Mouse (Mus musculus) kidney, adult 2 months (tissue): ENCODE data around the gene Phkb. TPM values are rescaled to one million over a fixed set of nuclear protein-coding genes. Genes with fewer than 3 reads are reported as not detected.
A peak's percentile ranks its signal among the peaks of the same experiment; 100 is the strongest.
"Not testable (repeated sequence)": the region's sequence is repeated elsewhere in the genome, so short reads cannot be mapped to it uniquely, and the experiment has no call there.

Source experiments
- DNase-seq: peaks from one replicate; pipeline ENCODE4 v3.0.0; 2021
- H3K27ac ChIP-seq: fragments of 200-500 bp; 2 replicates; pipeline ENCODE4 v1.5.1; 2012; ENCODE audit warnings: low read depth, low read length, control low read depth, inconsistent platforms; ENCODE audit not compliant: insufficient read depth
- H3K27me3 ChIP-seq: fragments of 200-500 bp; replicated peaks from 2 replicates; pipeline ENCODE4 v1.6.1; 2012; ENCODE audit warnings: mild to moderate bottlenecking, moderate library complexity, low read length, inconsistent platforms; ENCODE audit not compliant: control insufficient read depth, insufficient read depth
- H3K36me3 ChIP-seq: fragments of 200-500 bp; 2 replicates; pipeline ENCODE4 v1.6.1; 2012; ENCODE audit warnings: mild to moderate bottlenecking, moderate library complexity, low read length, inconsistent platforms; ENCODE audit not compliant: control insufficient read depth, insufficient read depth
- H3K4me1 ChIP-seq: fragments of 200-500 bp; 2 replicates; pipeline ENCODE4 v1.6.1; 2011; ENCODE audit warnings: low read length; ENCODE audit not compliant: control insufficient read depth, insufficient read depth
- H3K4me3 ChIP-seq: fragments of 200-500 bp; 2 replicates; pipeline ENCODE4 v1.5.1; 2011; ENCODE audit warnings: mild to moderate bottlenecking, low read depth, low read length, control low read depth; ENCODE audit not compliant: insufficient read depth
- CTCF ChIP-seq: fragments of 200-500 bp; conservative IDR thresholded peaks from 2 replicates; pipeline ENCODE4 v1.5.1; 2011; ENCODE audit warnings: low read depth, mild to moderate bottlenecking, control low read depth, low read length, moderate library complexity, mixed read lengths; ENCODE audit not compliant: insufficient read depth, insufficient read length
- POLR2A ChIP-seq: fragments of 200-500 bp; IDR thresholded peaks from one replicate; pipeline ENCODE4 v1.6.1; 2011; ENCODE audit warnings: low read depth, low read length, control low read depth
- WGBS: fragments of 180-500 bp; shearing (Covaris S2); methylation state at CpG from one replicate; pipeline ENCODE4 v1.1.7; 2018; 5-methylcytosine and 5-hydroxymethylcytosine counted together
- polyA plus RNA-seq: library from polyadenylated mRNA; depleted of rRNA; stranded (reverse); fragments of >200 nt; gene quantifications from 2 replicates; pipeline ENCODE4 v1.2.3, GENCODE M21; 2012; rRNA removed

Gene Phkb
- polyA plus RNA-seq = 10.6 and 14.8 TPM in 2 replicates

GRCm38 (mm10) chr8:85840657-85841488 is at the start of gene Phkb, which contains the start of gene Itfg1:
Gene Phkb (plus strand): TSS chr8:85840959.
Gene Itfg1 (minus strand): TSS chr8:85840921.
- peak within 1 kb of the TSS; percentile 67 for H3K4me3 ChIP-seq
- DNase-seq = peak; percentile 93
- H3K36me3 ChIP-seq = no peaks in the 10 kb centered on the region
- no peak for TF ChIP-seq CTCF
- TF ChIP-seq POLR2A = no peak
- peaks cover 5% of the 10 kb centered on the region; the same call in 1 of the 2 replicates for H3K4me1 ChIP-seq
- H3K27me3 ChIP-seq = no peaks in the 10 kb centered on the region
- H3K27ac ChIP-seq = peak within 1 kb of the TSS; percentile 99
- WGBS = under 1% methylated on average over 54 of the region's 54 CpGs

GRCm38 (mm10) chr8:85796392-85796791 is 44.4 kb upstream of the Phkb start:
- WGBS = 85% methylated on average over 1 of the region's 1 CpGs
- H3K27me3 ChIP-seq, H3K27ac ChIP-seq, H3K36me3 ChIP-seq, DNase-seq, H3K4me1 ChIP-seq, H3K4me3 ChIP-seq: not testable (repeated sequence)

- no peak overlapping the region for H3K27ac ChIP-seq
- no peak overlapping the region for H3K4me3 ChIP-seq
- no peaks in the 10 kb centered on the region for H3K4me1 ChIP-seq
- H3K27me3 ChIP-seq = no peaks in the 10 kb centered on the region
- whole genome bisulfite sequencing = 54% methylated on average over 1 of the region's 1 CpGs
- DNase-seq = no peak
- TF ChIP-seq CTCF = no peak
- TF ChIP-seq POLR2A = no peak
- H3K36me3 ChIP-seq = no peaks in the 10 kb centered on the region
These were observed 40.6 kb upstream of the Phkb start for GRCm38 (mm10) chr8:85800164-85800563.

- 98% methylated on average over 1 of the region's 1 CpGs for WGBS
- H3K4me1 ChIP-seq = no peaks in the 10 kb centered on the region
- no peak for TF ChIP-seq POLR2A
- TF ChIP-seq CTCF = no peak
- no peak overlapping the region for H3K27ac ChIP-seq
- H3K27me3 ChIP-seq = no peaks in the 10 kb centered on the region
- H3K36me3 ChIP-seq = no peaks in the 10 kb centered on the region; the same call in 1 of the 2 replicates
- DNase-seq = no peak
- H3K4me3 ChIP-seq = no peak overlapping the region
These were observed 39.4 kb upstream of the Phkb start for GRCm38 (mm10) chr8:85801408-85801807.

- no peak overlapping the region for H3K27ac ChIP-seq
- TF ChIP-seq CTCF (no peak), POLR2A (no peak)
- no peak for DNase-seq
- H3K4me1 ChIP-seq = no peaks in the 10 kb centered on the region
- H3K36me3 ChIP-seq = no peaks in the 10 kb centered on the region; the same call in 1 of the 2 replicates
- H3K27me3 ChIP-seq = no peaks in the 10 kb centered on the region
- no peak overlapping the region for H3K4me3 ChIP-seq
These were observed 27.1 kb upstream of the Phkb start for GRCm38 (mm10) chr8:85813621-85814020.

- peak overlapping the region; percentile 99 for H3K27ac ChIP-seq
- H3K27me3 ChIP-seq = no peaks in the 10 kb centered on the region
- DNase-seq = peak; percentile 2
- peak overlapping the region; percentile 67 for H3K4me3 ChIP-seq
- TF ChIP-seq CTCF = no peak
- no peak for TF ChIP-seq POLR2A
- WGBS = under 1% methylated on average over 21 of the region's 21 CpGs
- H3K36me3 ChIP-seq = no peaks in the 10 kb centered on the region; the same call in 1 of the 2 replicates
- H3K4me1 ChIP-seq = peaks cover 5% of the 10 kb centered on the region; the same call in 1 of the 2 replicates
These were observed 673 bp upstream of the Phkb start for GRCm38 (mm10) chr8:85839916-85840656.

- no peaks in the 10 kb centered on the region for H3K36me3 ChIP-seq
- no peaks in the 10 kb centered on the region for H3K27me3 ChIP-seq
- 2% methylated on average over 4 of the region's 4 CpGs for WGBS
- DNase-seq = peak; percentile 17
- H3K27ac ChIP-seq = peak overlapping the region; percentile 99
- TF ChIP-seq CTCF = no peak
- no peak for TF ChIP-seq POLR2A
- peak overlapping the region; percentile 67 for H3K4me3 ChIP-seq
- peaks cover 5% of the 10 kb centered on the region; the same call in 1 of the 2 replicates for H3K4me1 ChIP-seq
These were observed 683 bp downstream of the Phkb start for GRCm38 (mm10) chr8:85841489-85841795.
